Mouse (Mus musculus) neutrophil, adult 5-6 weeks (primary cell): Measurements from ENCODE around the gene Wt1. TPM values are rescaled to one million over a fixed set of nuclear protein-coding genes. Genes with fewer than 3 reads are reported as not detected.

Source experiments
- ATAC-seq: fragments of 151-379, 151-347 bp; 2 replicates; pipeline ENCODE4 v1.8.0; 2017; ENCODE audit warnings: mild to moderate bottlenecking, moderate TSS enrichment; ENCODE audit not compliant: insufficient number of reproducible peaks, poor library complexity, low FRiP score, severe bottlenecking; ENCODE audit errors: extremely low read depth
- total RNA-seq: library from RNA; stranded (forward); fragments of 200-1000 nt; gene quantifications from 2 replicates; pipeline ENCODE4 v1.2.3, GENCODE M21; 2017

Gene Wt1
- total RNA-seq, 1 experiment from 2014 or later = not detected

- ATAC-seq = no peak
Measured at GRCm38 (mm10) chr2:105162763-105163162, 36.4 kb downstream of the Wt1 start.

DNA sequence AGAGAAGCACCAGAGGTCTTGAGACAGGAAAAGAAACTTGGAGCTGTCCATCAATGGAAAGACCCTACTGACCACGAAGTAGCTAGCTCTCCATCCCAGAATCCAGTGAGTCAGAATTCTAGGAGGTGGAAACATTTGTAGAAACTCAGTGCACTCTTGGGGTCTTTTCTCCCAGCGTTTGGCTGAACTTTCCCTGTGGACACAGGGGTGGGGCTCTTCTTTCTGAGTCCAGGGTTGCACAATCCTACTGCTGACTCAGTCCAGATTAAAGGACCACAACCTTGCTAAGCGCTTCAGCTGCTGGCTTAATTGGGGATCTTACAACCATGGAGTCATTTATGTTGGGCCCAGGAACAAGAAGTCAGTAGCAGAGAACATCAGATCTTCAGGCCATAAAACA, 41.8 kb downstream of the Wt1 start:
- ATAC-seq = no peak

DNA sequence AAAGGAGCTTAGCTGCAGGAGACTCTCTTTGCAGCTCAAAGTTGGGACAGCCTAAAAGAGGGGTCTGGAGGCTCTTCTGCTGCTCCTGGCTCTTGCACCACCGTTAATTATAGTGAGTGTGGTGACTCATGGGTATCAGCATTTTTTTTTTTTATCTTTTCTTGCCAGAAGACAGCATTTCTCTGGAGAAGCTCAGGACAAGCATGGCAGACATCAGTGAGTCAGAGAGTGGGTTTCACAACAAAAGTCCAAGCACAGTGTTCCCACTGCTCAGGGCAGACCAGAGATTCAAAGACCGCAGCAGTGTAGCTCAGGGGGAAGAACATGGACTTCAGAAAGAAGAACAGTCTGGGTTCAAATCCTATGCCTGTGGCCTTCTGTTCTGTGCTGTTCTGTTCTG, 47.9 kb downstream of the Wt1 start:
- ATAC-seq = no peak

DNA sequence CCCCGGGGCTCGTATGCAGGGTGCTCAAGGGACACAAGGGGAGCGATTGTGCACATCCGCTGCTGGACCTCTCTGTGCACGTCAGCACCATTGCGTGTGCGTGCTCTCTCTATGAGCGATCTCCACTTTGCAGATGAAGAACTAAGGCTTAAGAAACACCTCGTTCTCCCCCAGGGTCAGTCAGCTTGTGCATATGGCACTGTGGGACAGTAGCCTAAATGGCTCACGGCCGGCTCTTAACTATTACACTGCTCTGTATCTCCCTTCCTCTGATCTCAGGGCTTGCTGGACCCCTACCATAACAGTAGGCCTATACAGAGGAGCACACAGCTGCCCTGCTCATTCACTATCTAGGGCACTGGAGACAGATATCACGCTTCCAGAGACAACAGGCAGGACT, 52.5 kb downstream of the Wt1 start:
- no peak for ATAC-seq

- ATAC-seq = no peak
Measured at GRCm38 (mm10) chr2:105182501-105182900, 56.2 kb downstream of the Wt1 start.

- no peak for ATAC-seq
Measured at GRCm38 (mm10) chr2:105185140-105185539, 58.8 kb downstream of the Wt1 start.

DNA sequence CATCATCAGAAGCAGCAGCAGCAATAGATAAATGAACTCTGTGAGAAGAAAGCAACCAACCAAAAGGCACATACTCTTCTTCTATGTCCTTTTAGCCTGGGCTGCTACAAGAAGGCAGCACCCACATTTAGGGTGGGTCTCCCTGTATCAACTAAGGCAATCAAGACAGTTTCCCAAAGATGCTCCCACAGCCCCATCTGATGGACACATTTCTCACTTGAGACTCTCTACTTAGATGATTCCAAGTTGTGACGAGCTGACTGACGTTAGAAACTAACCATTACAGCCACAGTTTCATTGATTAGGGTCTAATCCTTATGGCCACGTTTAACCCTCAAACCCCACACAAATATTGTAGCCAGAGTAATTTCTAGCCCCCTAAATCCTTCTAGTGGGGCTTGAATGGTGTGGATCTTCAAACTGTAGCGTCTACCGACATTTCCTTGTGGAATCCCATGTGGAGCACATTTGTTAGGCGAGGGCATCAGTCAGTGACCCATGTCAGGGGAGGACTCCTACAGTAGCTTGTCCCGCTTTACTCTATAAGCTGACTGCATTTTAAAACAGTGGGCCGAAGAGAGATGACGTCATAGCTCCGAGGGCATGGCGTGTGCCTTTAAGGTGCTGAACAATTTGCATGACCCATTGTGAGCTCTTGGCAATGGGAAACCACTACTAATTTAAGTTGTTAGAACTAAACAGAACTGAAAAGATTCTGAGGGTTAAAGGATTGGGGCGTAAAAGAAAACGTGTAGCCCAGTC, 59.6 kb downstream of the Wt1 start:
- no peak for ATAC-seq

GRCm38 (mm10) chr2:105186591-105186990, 60.3 kb downstream of the Wt1 start:
- ATAC-seq = no peak

- ATAC-seq = no peak
Measured at GRCm38 (mm10) chr2:105188182-105188581, 61.9 kb downstream of the Wt1 start.

DNA sequence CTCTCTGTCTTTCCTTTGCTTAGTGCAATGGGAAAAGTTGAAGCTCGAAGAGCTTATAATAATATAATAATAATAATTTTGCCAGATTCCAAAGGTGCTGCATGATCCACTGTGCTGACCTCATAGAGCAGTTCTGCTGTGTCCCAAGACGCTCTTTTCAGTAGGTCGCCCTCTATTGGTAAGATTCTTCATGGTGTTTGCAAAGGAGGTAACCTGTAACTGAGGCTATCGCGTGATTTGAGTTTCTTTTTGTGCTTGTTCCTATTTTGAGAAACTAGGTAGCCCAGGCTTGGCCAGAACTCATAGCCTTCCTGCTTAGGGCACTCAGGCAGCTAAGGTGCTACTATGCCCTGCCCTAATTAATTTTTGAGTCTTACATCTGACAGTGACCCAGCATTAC, 63.0 kb downstream of the Wt1 start:
- no peak for ATAC-seq

- ATAC-seq = no peak
Measured at GRCm38 (mm10) chr2:105200152-105200551, 73.8 kb downstream of the Wt1 start.

- ATAC-seq = no peak
Measured at GRCm38 (mm10) chr2:105206563-105207174, 80.3 kb downstream of the Wt1 start.

DNA sequence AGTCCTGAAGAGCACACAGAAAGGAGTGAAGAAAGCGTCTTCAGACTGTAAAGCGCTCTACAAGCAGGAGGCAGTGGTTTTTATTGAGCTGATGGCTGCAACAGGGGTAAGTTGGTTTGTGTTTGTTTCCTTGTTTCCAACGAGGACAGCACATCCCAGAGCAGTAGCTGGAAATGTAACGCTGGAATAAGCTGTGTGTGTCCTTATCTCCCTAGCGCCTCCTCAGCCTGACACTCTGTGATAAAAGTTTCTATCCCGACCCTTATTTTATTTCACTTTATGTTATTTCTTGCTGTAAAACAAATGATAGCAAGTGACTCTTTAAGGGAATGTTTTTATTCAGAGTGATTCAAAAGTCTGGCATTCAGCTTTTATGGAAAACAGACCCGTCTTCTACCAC, 86.5 kb downstream of the Wt1 start:
- no peak for ATAC-seq

DNA sequence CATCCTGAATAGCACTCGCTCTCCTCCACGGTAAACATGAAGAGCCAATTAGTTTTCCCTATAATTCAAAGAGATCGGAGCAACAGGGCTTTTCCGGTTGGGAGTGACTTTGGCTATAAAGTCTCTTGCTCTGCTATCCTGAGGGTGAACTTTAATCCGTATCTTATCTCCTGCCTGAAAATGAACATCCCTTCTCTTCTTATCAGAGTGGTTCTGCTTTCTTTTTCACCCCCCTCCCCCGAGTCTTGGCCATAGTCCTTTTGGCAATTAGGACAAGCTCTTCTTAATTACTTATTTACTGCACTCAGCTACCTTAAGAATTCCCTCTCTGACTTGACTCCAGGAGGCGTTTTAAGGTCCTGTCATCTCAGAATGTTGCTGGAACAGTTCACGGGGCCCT, 89.6 kb downstream of the Wt1 start:
- ATAC-seq = no peak

DNA sequence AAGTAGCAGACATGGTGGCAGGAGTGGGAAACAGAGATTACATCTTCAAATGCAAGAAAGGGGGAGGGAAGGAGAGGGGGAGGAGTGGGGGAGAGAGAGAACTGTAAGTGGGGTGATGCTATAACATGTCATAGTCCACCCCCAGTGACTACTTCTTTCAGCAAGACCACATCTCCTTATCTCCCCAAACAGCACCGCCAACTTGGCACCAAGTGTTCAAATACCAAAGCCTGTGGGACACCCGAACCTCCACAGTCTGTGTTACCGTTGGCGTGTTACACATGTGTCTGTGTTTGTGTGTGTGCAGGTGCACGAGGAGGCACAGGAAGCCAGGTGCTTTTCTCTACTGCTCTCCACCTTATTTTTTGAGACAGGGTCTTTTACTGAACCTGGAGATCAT, 92.9 kb downstream of the Wt1 start:
- ATAC-seq = no peak

DNA sequence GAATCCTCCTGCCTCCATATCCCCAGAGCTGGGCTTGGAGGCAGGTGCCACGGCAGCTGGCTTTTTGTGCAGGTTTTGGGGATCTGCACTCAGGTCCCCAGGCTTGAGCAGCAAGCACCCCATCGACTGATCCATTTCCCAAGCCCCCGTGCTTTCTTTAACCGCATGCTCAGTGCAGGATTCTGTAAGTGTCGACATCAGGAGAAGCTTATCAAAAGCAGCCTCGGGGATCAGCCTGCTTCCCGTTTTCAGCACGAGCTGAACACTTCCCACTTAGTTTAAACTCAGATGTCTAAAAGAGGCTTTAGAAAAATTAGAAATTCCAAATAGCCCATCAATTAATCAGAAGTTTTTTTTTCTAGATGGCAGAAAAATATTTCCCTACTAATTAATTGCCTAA, 93.3 kb downstream of the Wt1 start:
- ATAC-seq = no peak

GRCm38 (mm10) chr2:105220738-105221303, 94.5 kb downstream of the Wt1 start:
- ATAC-seq = no peak
